Mouse (Mus musculus) heart, postnatal 0 days (tissue): ENCODE results near the gene Zbtb2.

Experiments used
- CTCF ChIP-seq: IDR thresholded peaks from 2 replicates; pipeline ENCODE4 v1.5.1; 2016; ENCODE audit warnings: antibody characterized with exemption, control low read depth, low read depth
- EP300 ChIP-seq: IDR thresholded peaks from 2 replicates; pipeline ENCODE4 v1.6.1; 2016; ENCODE audit warnings: antibody characterized with exemption, low read depth

DNA sequence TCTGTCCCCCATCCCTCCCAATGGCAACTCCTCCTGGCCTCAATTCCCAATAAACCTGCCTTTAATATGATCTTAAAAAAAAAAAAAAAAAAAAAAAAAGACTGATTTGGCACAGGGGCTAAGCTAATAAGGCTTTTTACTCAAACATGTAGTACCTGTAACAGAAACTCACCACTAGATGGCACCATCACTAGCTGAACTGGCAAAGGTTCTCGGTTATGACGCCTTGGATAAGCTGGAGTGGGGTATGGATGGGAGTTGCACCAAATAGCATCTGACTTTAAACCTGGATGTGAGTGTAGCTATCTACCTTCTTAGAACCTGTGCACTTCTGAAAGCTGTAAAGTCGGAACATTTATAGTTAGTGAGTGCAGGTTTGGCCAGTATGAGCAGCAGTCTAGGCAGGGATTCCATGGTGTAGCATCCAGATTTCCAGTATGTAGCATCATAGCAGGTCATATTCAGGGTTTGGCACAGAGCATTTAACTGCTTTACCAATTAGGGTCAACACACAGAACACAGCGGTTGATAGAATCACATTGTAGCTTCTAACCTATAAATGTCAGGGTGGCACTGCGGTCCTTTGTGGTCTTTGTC is 17.1 kb upstream of the Zbtb2 start:
- TF ChIP-seq CTCF (peak; percentile 76), EP300 (no peak)
